Comparison of ENCODE assay signal across 19 mouse cellular contexts in the genomic region with DNA sequence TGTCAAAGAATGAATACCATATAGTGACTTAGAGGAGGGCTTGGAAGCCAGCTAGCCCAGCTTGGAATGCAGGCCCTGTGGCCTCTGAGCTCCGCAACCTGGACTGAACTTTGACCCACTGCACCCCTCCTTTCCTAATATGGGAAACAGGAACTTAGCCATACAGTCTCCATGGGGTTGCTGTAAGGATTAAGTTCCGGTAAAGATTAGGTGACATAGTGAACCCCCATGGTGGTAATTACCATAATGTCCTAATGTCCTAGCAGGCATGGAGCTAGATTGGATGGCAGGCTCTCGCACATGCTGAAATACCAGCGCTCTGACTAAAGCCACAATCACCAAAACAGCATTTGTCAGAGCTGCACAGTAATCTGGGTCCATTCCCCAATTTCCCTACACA.
DNase-seq lines count a peak whose midpoint lies in the region; ATAC-seq and TF ChIP-seq lines count a peak whose summit lies in the region.
"Had no signal": no experiment of that assay in that cellular context is flagged by ENCODE, and none has a peak within 500 bp of the region (broad histone marks: within the 10 kb centered on the region; RNA-seq: fewer than 3 reads in every experiment).

No protein-coding gene starts in this region.

- no peak overlapping the region for H3K4me3 ChIP-seq in lung, embryonic 14.5 days (ENCODE audit: low read depth, low read length)
- H3K4me3 ChIP-seq in intestine, embryonic 14.5 days (ENCODE audit: low read depth, low read length): no peak overlapping the region
- no peak overlapping the region for H3K4me3 ChIP-seq in intestine, embryonic 16.5 days (ENCODE audit: low read length)
- H3K4me3 ChIP-seq: forebrain, embryonic 13.5 days; gastrocnemius, adult 2 months; heart, embryonic 15.5 days; hindbrain, embryonic 10.5 days had no signal

- no peaks in the 10 kb centered on the region for H3K9me3 ChIP-seq in lung, embryonic 14.5 days (ENCODE audit: low read depth, low read length)
- H3K9me3 ChIP-seq in intestine, embryonic 14.5 days (ENCODE audit: control insufficient read depth, low read length): no peaks in the 10 kb centered on the region
- no peaks in the 10 kb centered on the region for H3K9me3 ChIP-seq in intestine, embryonic 16.5 days (ENCODE audit: control insufficient read depth, low read length)
- H3K9me3 ChIP-seq: forebrain, embryonic 13.5 days; heart, embryonic 15.5 days; hindbrain, embryonic 10.5 days had no signal

- H3K27ac ChIP-seq in lung, embryonic 14.5 days (ENCODE audit: low read depth): peak overlapping the region; percentile 32; the same call in 1 of the 2 replicates
- no peak overlapping the region for H3K27ac ChIP-seq in intestine, embryonic 14.5 days (ENCODE audit: low read depth)
- no peak overlapping the region for H3K27ac ChIP-seq in intestine, embryonic 16.5 days (ENCODE audit: low read length)
- H3K27ac ChIP-seq: forebrain, embryonic 13.5 days; gastrocnemius, adult 2 months; heart, embryonic 15.5 days; hindbrain, embryonic 10.5 days; hindbrain, embryonic 14.5 days had no signal

- ATAC-seq in lung, embryonic 14.5 days (ENCODE audit: insufficient read depth): no peak
- 0 out of 2 replicates have a peak, but pooled peaks have one; percentile 44 for ATAC-seq in intestine, embryonic 14.5 days (replicated peaks; ENCODE audit: low FRiP score, low TSS enrichment, low read depth)
- ATAC-seq in intestine, embryonic 16.5 days: peak; percentile 87
- ATAC-seq: forebrain, embryonic 13.5 days; forebrain, postnatal 0 days had no signal

- TF ChIP-seq CTCF in lung, embryonic 14.5 days (IDR thresholded peaks at IDR 0.05; ENCODE audit: low read depth): no peak

- peaks cover 4% of the 10 kb centered on the region; the same call in 1 of the 2 replicates for H3K4me1 ChIP-seq in lung, embryonic 14.5 days (ENCODE audit: insufficient read depth)
- no peaks in the 10 kb centered on the region for H3K4me1 ChIP-seq in intestine, embryonic 14.5 days (replicated peaks; ENCODE audit: control insufficient read depth, insufficient read depth, low read length)
- peaks cover 11% of the 10 kb centered on the region; the same call in 1 of the 2 replicates for H3K4me1 ChIP-seq in intestine, embryonic 16.5 days (ENCODE audit: control insufficient read depth, insufficient read depth, low read length)
- H3K4me1 ChIP-seq: forebrain, embryonic 13.5 days had no signal

- 69% methylated on average over 4 of the region's 4 CpGs for WGBS in lung, embryonic 14.5 days
- WGBS in intestine, embryonic 14.5 days: 78% methylated on average over 4 of the region's 4 CpGs
- 71% methylated on average over 4 of the region's 4 CpGs for WGBS in intestine, embryonic 16.5 days

- H3K27me3 ChIP-seq in lung, embryonic 14.5 days (ENCODE audit: insufficient read depth, low read length): no peaks in the 10 kb centered on the region
- no peaks in the 10 kb centered on the region for H3K27me3 ChIP-seq in intestine, embryonic 14.5 days (replicated peaks; ENCODE audit: control insufficient read depth, insufficient read depth, low read length)
- H3K27me3 ChIP-seq in intestine, embryonic 16.5 days (replicated peaks; ENCODE audit: control insufficient read depth, insufficient read depth, low read length): no peaks in the 10 kb centered on the region
- H3K27me3 ChIP-seq: forebrain, embryonic 13.5 days; heart, embryonic 15.5 days had no signal

- no peak overlapping the region for H3K4me2 ChIP-seq in lung, embryonic 14.5 days
- no peak overlapping the region for H3K4me2 ChIP-seq in intestine, embryonic 14.5 days (ENCODE audit: low read length)
- H3K4me2 ChIP-seq in intestine, embryonic 16.5 days (ENCODE audit: low read depth, low read length): no peak overlapping the region
- H3K4me2 ChIP-seq: forebrain, embryonic 13.5 days; heart, embryonic 11.5 days; heart, embryonic 15.5 days; hindbrain, embryonic 14.5 days had no signal

- no peak overlapping the region for H3K9ac ChIP-seq in lung, embryonic 14.5 days
- H3K9ac ChIP-seq in intestine, embryonic 14.5 days (ENCODE audit: low read length): no peak overlapping the region
- no peak overlapping the region for H3K9ac ChIP-seq in intestine, embryonic 16.5 days (ENCODE audit: low read depth, low read length)
- H3K9ac ChIP-seq: forebrain, embryonic 13.5 days; forebrain, postnatal 0 days; heart, embryonic 15.5 days; hindbrain, embryonic 14.5 days had no signal

- intact Hi-C loops in left cerebral cortex, postnatal 4 days (cut with DNase I): no loop called here

- no peak for DNase-seq in lung, embryonic 14.5 days
- no peak for DNase-seq in lung, postnatal 25 days (ENCODE audit: low spot score)
- DNase-seq in intestine, embryonic 14.5 days (ENCODE audit: low spot score): no peak
- DNase-seq in adrenal gland, postnatal 14 days: no peak
- no peak for DNase-seq in left cerebral cortex, postnatal 4 days
- DNase-seq: adrenal gland, adult 8-10 months; cerebellum, adult 11 months; cerebellum, adult 8-10 months; cerebellum, postnatal 14 days; forebrain, postnatal 0 days; gastrocnemius, adult 2 months; gastrocnemius, postnatal 25 days; heart, postnatal 14 days had no signal

- 0 out of 2 replicates have a peak, but pooled peaks cover 5% of the 10 kb centered on the region for H3K36me3 ChIP-seq in lung, embryonic 14.5 days (ENCODE audit: insufficient read depth)
- no peaks in the 10 kb centered on the region for H3K36me3 ChIP-seq in intestine, embryonic 14.5 days (ENCODE audit: control insufficient read depth, insufficient read depth, low read length)
- no peaks in the 10 kb centered on the region for H3K36me3 ChIP-seq in intestine, embryonic 16.5 days (ENCODE audit: control insufficient read depth, insufficient read depth, low read length)
- H3K36me3 ChIP-seq: heart, embryonic 15.5 days; hindbrain, embryonic 10.5 days had no signal
